Mouse (Mus musculus): Measurements from ENCODE around the gene Zfp775. TPM values are rescaled to one million over a fixed set of nuclear protein-coding genes. Genes with fewer than 3 reads are reported as not detected.

The Zfp775 gene
- total and polyA plus RNA-seq, 3 experiments = 6.2 to 12.9 (median 11.8) TPM

GRCm38 (mm10) chr6:48569065-48569807 is 32.6 kb upstream of the Zfp775 start:
- Histone ChIP-seq H3K4me1 (ENCODE audit: control insufficient read depth, insufficient read depth, low read length) (peaks cover 29% of the 10 kb centered on the region), H3K79me2 (replicated peaks; ENCODE audit: control insufficient read depth, insufficient read depth, low read length) (no peaks in the 10 kb centered on the region), H3K27ac (peak overlapping the region; percentile 62), H3K27me3 (ENCODE audit: control insufficient read depth, insufficient read depth, low read length) (no peaks in the 10 kb centered on the region), H3K9ac (ENCODE audit: low read depth, low read length) (peak overlapping the region; percentile 54), H3K4me3 (no peak overlapping the region; the same call in 1 of the 2 replicates), H3K36me3 (ENCODE audit: control insufficient read depth, insufficient read depth, low read length) (no peaks in the 10 kb centered on the region)
- intact Hi-C loops (cut with DNase I) = no loop called here
- no peak for DNase-seq
- no peak for TF ChIP-seq CTCF (IDR thresholded peaks at IDR 0.05)
- TF ChIP-seq EP300 (IDR thresholded peaks at IDR 0.05; ENCODE audit: insufficient read depth, low read depth, low read length) = no peak
- no peak for TF ChIP-seq POLR2A (IDR thresholded peaks at IDR 0.05; ENCODE audit: insufficient read depth, low read depth, low read length)
- 35% methylated on average over 7 of the region's 8 CpGs for WGBS

- WGBS = 84% methylated on average over 5 of the region's 5 CpGs
- Histone ChIP-seq H3K79me2 (replicated peaks; ENCODE audit: control insufficient read depth, insufficient read depth, low read length) (no peaks in the 10 kb centered on the region), H3K9ac (ENCODE audit: low read depth, low read length) (peak overlapping the region; percentile 73), H3K4me1 (ENCODE audit: control insufficient read depth, insufficient read depth, low read length) (peaks cover 20% of the 10 kb centered on the region), H3K27me3 (ENCODE audit: control insufficient read depth, insufficient read depth, low read length) (no peaks in the 10 kb centered on the region), H3K27ac (peak overlapping the region; percentile 68), H3K4me3 (peak overlapping the region; percentile 26), H3K36me3 (ENCODE audit: control insufficient read depth, insufficient read depth, low read length) (no peaks in the 10 kb centered on the region)
- no peak for DNase-seq
- intact Hi-C loops (cut with DNase I) = no loop called here
- TF ChIP-seq POLR2A (IDR thresholded peaks at IDR 0.05; ENCODE audit: insufficient read depth, low read depth, low read length) (no peak), CTCF (IDR thresholded peaks at IDR 0.05) (no peak), EP300 (IDR thresholded peaks at IDR 0.05; ENCODE audit: insufficient read depth, low read depth, low read length) (no peak)
These were observed 29.8 kb upstream of the Zfp775 start for GRCm38 (mm10) chr6:48572014-48572413.

GRCm38 (mm10) chr6:48572572-48573061 is 29.2 kb upstream of the Zfp775 start, which contains the start of gene Rarres2:
Gene Rarres2, minus strand, starts transcription at chr6:48572789.
- Histone ChIP-seq H3K4me3 (peak within 1 kb of the TSS; percentile 26), H3K9ac (ENCODE audit: low read depth, low read length) (peak within 1 kb of the TSS; percentile 73), H3K27ac (peak within 1 kb of the TSS; percentile 73), H3K27me3 (ENCODE audit: control insufficient read depth, insufficient read depth, low read length) (no peaks in the 10 kb centered on the region), H3K4me1 (ENCODE audit: control insufficient read depth, insufficient read depth, low read length) (peaks cover 20% of the 10 kb centered on the region), H3K79me2 (replicated peaks; ENCODE audit: control insufficient read depth, insufficient read depth, low read length) (no peaks in the 10 kb centered on the region), H3K36me3 (ENCODE audit: control insufficient read depth, insufficient read depth, low read length) (no peaks in the 10 kb centered on the region)
- peak; percentile 69 to 80 for DNase-seq
- WGBS = 24% methylated on average over 6 of the region's 6 CpGs
- TF ChIP-seq EP300 (IDR thresholded peaks at IDR 0.05; ENCODE audit: insufficient read depth, low read depth, low read length) (peak; percentile 75), CTCF (IDR thresholded peaks at IDR 0.05) (no peak), POLR2A (IDR thresholded peaks at IDR 0.05; ENCODE audit: insufficient read depth, low read depth, low read length) (peak; percentile 59; the same call in 1 of the 2 replicates)
- intact Hi-C loops (cut with DNase I) = no loop called here

GRCm38 (mm10) chr6:48573280-48573679 is 28.6 kb upstream of the Zfp775 start:
- peak overlapping the region; percentile 73 for H3K27ac ChIP-seq
- no peaks in the 10 kb centered on the region for H3K27me3 ChIP-seq (ENCODE audit: control insufficient read depth, insufficient read depth, low read length)
- no peak overlapping the region for H3K9ac ChIP-seq (ENCODE audit: low read depth, low read length)
- intact Hi-C loops (cut with DNase I) = no loop called here
- WGBS = 31% methylated on average over 10 of the region's 10 CpGs
- DNase-seq = peak; percentile 60 to 68
- H3K4me3 ChIP-seq = no peak overlapping the region
- peaks cover 15% of the 10 kb centered on the region for H3K4me1 ChIP-seq (ENCODE audit: control insufficient read depth, insufficient read depth, low read length)
- H3K36me3 ChIP-seq (ENCODE audit: control insufficient read depth, insufficient read depth, low read length) = no peaks in the 10 kb centered on the region
- TF ChIP-seq CTCF (IDR thresholded peaks at IDR 0.05) (no peak), EP300 (IDR thresholded peaks at IDR 0.05; ENCODE audit: insufficient read depth, low read depth, low read length) (no peak; the same call in 1 of the 2 replicates), POLR2A (IDR thresholded peaks at IDR 0.05; ENCODE audit: insufficient read depth, low read depth, low read length) (no peak)
- no peaks in the 10 kb centered on the region for H3K79me2 ChIP-seq (replicated peaks; ENCODE audit: control insufficient read depth, insufficient read depth, low read length)

- H3K27ac ChIP-seq = peak overlapping the region; percentile 73
- H3K9ac ChIP-seq (ENCODE audit: low read depth, low read length) = no peak overlapping the region
- WGBS = 55% methylated on average over 3 of the region's 3 CpGs
- intact Hi-C loops (cut with DNase I) = no loop called here
- TF ChIP-seq POLR2A (IDR thresholded peaks at IDR 0.05; ENCODE audit: insufficient read depth, low read depth, low read length) (no peak), EP300 (IDR thresholded peaks at IDR 0.05; ENCODE audit: insufficient read depth, low read depth, low read length) (no peak), CTCF (IDR thresholded peaks at IDR 0.05) (no peak)
- H3K4me3 ChIP-seq = no peak overlapping the region
- H3K4me1 ChIP-seq (ENCODE audit: control insufficient read depth, insufficient read depth, low read length) = peaks cover 13% of the 10 kb centered on the region
- no peak for DNase-seq
- H3K36me3 ChIP-seq (ENCODE audit: control insufficient read depth, insufficient read depth, low read length) = no peaks in the 10 kb centered on the region
- no peaks in the 10 kb centered on the region for H3K79me2 ChIP-seq (replicated peaks; ENCODE audit: control insufficient read depth, insufficient read depth, low read length)
- no peaks in the 10 kb centered on the region for H3K27me3 ChIP-seq (ENCODE audit: control insufficient read depth, insufficient read depth, low read length)
These were observed 27.9 kb upstream of the Zfp775 start for GRCm38 (mm10) chr6:48573981-48574380.

GRCm38 (mm10) chr6:48578736-48579135 is 23.1 kb upstream of the Zfp775 start:
- 56% methylated on average over 5 of the region's 5 CpGs for WGBS
- Histone ChIP-seq H3K4me1 (ENCODE audit: control insufficient read depth, insufficient read depth, low read length) (peaks cover 5% of the 10 kb centered on the region), H3K4me3 (no peak overlapping the region), H3K9ac (ENCODE audit: low read depth, low read length) (no peak overlapping the region), H3K79me2 (replicated peaks; ENCODE audit: control insufficient read depth, insufficient read depth, low read length) (no peaks in the 10 kb centered on the region), H3K36me3 (ENCODE audit: control insufficient read depth, insufficient read depth, low read length) (no peaks in the 10 kb centered on the region), H3K27ac (peak overlapping the region; percentile 80), H3K27me3 (ENCODE audit: control insufficient read depth, insufficient read depth, low read length) (no peaks in the 10 kb centered on the region)
- intact Hi-C loops (cut with DNase I) = no loop called here
- DNase-seq = no peak
- TF ChIP-seq POLR2A (IDR thresholded peaks at IDR 0.05; ENCODE audit: insufficient read depth, low read depth, low read length) = no peak
- TF ChIP-seq EP300 (IDR thresholded peaks at IDR 0.05; ENCODE audit: insufficient read depth, low read depth, low read length) = no peak
- no peak for TF ChIP-seq CTCF (IDR thresholded peaks at IDR 0.05)
